Mouse (Mus musculus): ENCODE results near the gene Fgf5.

The Fgf5 gene

GRCm38 (mm10) chr5:98305673-98306072 lies 51.7 kb downstream of the Fgf5 start:
- DNase-seq (ENCODE audit: extremely low spot score) = no peak

DNA sequence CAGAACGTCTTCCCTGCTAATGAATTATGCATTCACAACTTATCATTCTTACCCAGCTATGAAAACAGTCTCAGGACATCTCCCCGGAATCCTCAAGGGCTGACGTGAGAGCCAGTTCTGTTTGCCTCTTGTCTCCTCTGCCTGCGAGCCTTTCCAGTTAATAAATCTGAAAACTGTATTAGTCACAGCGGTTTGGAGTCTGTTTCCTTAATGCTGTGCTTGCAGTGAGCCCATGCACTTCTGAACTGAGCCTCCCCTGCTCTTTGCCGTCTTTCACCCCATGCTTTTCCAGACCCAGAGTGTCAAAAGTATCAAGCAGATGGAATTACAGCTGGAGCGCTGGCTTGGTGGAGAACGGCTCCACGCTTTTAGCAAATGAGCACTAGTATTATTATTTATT lies 52.5 kb downstream of the Fgf5 start:
- DNase-seq (ENCODE audit: extremely low spot score) = no peak

- DNase-seq (ENCODE audit: extremely low spot score) = no peak
These were observed 72.6 kb downstream of the Fgf5 start for GRCm38 (mm10) chr5:98326625-98327024.

Measured in embryo, embryonic 9.5 days (tissue).